Mouse (Mus musculus): ENCODE results near the gene Clcn5. TPM values are rescaled to one million over a fixed set of nuclear protein-coding genes. Genes with fewer than 3 reads are reported as not detected.

Clcn5 gene
- polyA plus RNA-seq, 1 experiment = 54.7 TPM

DNA sequence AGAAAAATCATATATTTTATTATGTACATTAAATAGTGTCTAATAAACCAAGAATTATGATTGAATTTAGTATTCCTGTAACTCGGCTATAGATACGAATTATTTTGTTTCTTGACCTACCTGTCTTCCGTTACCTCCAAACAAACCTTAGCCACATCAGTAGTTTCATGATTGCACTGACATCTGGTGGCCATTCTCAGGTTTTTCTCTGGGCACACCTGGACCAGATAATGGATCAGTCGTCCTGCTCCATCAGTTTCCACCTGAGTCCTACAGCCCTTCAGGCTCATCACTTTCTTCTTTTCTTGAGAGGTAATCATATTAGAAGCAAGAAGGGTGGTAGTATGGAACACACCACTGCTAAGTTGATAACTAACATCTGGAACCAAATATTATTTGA, 169.0 kb downstream of the Clcn5 start:
- Histone ChIP-seq H3K4me3 (ENCODE audit: insufficient read depth, low read length) (no peak overlapping the region), H3K27ac (ENCODE audit: insufficient read depth, low read length) (no peak overlapping the region), H3K4me1 (ENCODE audit: control insufficient read depth, insufficient read depth, low read length) (no peaks in the 10 kb centered on the region; the same call in 1 of the 2 replicates)
- TF ChIP-seq POLR2A (IDR thresholded peaks at IDR 0.05; ENCODE audit: low read depth, low read length) (no peak), CTCF (IDR thresholded peaks at IDR 0.05; ENCODE audit: borderline replicate concordance, insufficient read depth, low read length) (no peak)

DNA sequence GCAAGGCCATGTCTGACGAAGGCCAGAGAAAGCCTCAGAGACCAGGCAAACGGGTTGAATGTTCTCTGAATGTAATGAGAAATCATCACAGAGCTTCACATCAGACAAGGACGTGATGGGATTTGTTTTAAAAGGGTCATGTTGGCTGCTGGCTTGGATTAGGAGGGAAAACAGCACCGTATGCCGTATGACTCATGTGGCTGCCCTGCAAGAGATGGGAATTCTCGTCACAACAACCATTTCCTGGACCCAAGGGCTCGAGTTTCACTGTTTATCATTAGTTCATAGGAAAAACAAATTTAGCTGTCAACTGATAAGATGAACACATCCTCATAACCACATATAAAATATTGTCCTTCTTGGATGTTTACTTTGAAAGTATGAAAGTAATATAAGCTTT, 173.0 kb downstream of the Clcn5 start:
- no peak overlapping the region for H3K27ac ChIP-seq (ENCODE audit: insufficient read depth, low read length)
- TF ChIP-seq CTCF (IDR thresholded peaks at IDR 0.05; ENCODE audit: borderline replicate concordance, insufficient read depth, low read length) (no peak), POLR2A (IDR thresholded peaks at IDR 0.05; ENCODE audit: low read depth, low read length) (no peak)
- H3K4me3 ChIP-seq (ENCODE audit: insufficient read depth, low read length) = no peak overlapping the region
- H3K4me1 ChIP-seq (ENCODE audit: control insufficient read depth, insufficient read depth, low read length) = no peaks in the 10 kb centered on the region; the same call in 1 of the 2 replicates

DNA sequence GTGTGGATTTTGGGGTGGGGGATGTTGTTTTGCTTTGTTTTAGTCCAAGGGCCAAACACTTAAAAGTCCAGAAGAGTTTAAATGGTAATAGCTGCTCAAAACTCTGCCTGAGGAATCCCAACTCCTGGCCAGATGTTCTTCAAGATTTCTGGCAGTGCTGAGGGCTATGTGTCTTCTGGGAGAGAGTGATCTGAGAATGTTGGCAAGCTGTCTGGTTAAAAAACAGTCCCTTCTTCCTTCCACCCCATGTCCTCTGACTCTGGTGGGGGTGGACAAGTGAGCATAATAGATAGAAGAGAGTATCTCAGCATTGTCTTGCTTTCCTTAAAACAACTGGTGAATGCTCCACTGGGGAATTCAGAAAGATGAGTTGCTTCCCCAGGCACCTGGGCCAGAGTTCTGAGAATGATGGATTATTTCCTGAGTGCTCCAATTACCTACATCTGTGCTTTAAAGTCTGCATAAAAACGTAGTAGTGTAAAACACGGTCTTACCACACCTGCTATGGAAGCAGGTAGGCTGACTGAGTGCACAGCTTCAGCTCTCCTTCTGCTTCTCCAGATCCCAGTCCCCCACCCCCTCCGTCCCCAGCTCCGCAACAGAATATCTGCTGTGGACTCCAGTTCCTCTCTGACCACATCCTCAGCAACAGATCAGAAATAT, 197.4 kb downstream of the Clcn5 start:
- no peak for TF ChIP-seq CTCF (IDR thresholded peaks at IDR 0.05; ENCODE audit: borderline replicate concordance, insufficient read depth, low read length)
- no peak for TF ChIP-seq POLR2A (IDR thresholded peaks at IDR 0.05; ENCODE audit: low read depth, low read length)
- H3K27ac ChIP-seq (ENCODE audit: insufficient read depth, low read length) = no peak overlapping the region
- H3K4me1 ChIP-seq (ENCODE audit: control insufficient read depth, insufficient read depth, low read length) = peaks cover 2% of the 10 kb centered on the region; the same call in 1 of the 2 replicates
- H3K4me3 ChIP-seq (ENCODE audit: insufficient read depth, low read length) = no peak overlapping the region

GRCm38 (mm10) chrX:7114885-7115284, 204.3 kb downstream of the Clcn5 start:
- no peak overlapping the region for H3K27ac ChIP-seq (ENCODE audit: insufficient read depth, low read length)
- no peaks in the 10 kb centered on the region for H3K4me1 ChIP-seq (ENCODE audit: control insufficient read depth, insufficient read depth, low read length)
- TF ChIP-seq POLR2A (IDR thresholded peaks at IDR 0.05; ENCODE audit: low read depth, low read length) (no peak), CTCF (IDR thresholded peaks at IDR 0.05; ENCODE audit: borderline replicate concordance, insufficient read depth, low read length) (no peak)
- H3K4me3 ChIP-seq (ENCODE audit: insufficient read depth, low read length) = no peak overlapping the region

Other genes starting within 250 kb of the Clcn5 start
- gene Usp27x, start 56.5 kb upstream of the Clcn5 start, polyA plus RNA-seq (2011; ENCODE audit: insufficient read length, low read depth, missing spikeins) = 4.5 and 4.6 TPM in 2 replicates

All from embryonic fibroblast, embryonic 13.5 days (primary cell).